Mouse (Mus musculus) forebrain, embryonic 10.5 days (tissue): ENCODE measurements at regions not wholly inside any gene's neighbourhood (a gene's known extent, or its start where the extent isn't known, plus 50 kb on each side); places are given as distances from the start of the nearest gene placed in this dataset.

Experiments
- DNase-seq: peaks from one replicate; pipeline ENCODE4 v3.0.0-alpha.2; 2017; ENCODE audit warnings: low spot score; ENCODE audit errors: extremely low spot score
- H3K27ac ChIP-seq: fragments of 300-500 bp; sonication (generic); 2 replicates; pipeline ENCODE4 v1.5.1; 2016; ENCODE audit warnings: mild to moderate bottlenecking
- H3K27me3 ChIP-seq: fragments of 300-500 bp; sonication (generic); 2 replicates; pipeline ENCODE4 v1.6.1; 2016; ENCODE audit warnings: mild to moderate bottlenecking; ENCODE audit not compliant: poor library complexity, severe bottlenecking
- H3K36me3 ChIP-seq: fragments of 300-500 bp; sonication (generic); replicated peaks from 2 replicates; pipeline ENCODE4 v1.6.1; 2016; ENCODE audit warnings: mild to moderate bottlenecking, moderate library complexity
- H3K4me1 ChIP-seq: fragments of 300-500 bp; sonication (generic); 2 replicates; pipeline ENCODE4 v1.6.1; 2016
- H3K4me3 ChIP-seq: fragments of 300-500 bp; sonication (generic); 2 replicates; pipeline ENCODE4 v1.5.1; 2016; ENCODE audit warnings: mild to moderate bottlenecking, moderate library complexity
- H3K9me3 ChIP-seq: fragments of 300-500 bp; sonication (generic); 2 replicates; pipeline ENCODE4 v1.6.1; 2016; ENCODE audit warnings: mild to moderate bottlenecking, moderate library complexity
- WGBS: fragments of 180-500 bp; shearing (Covaris S2); methylation state at CpG from one replicate; pipeline ENCODE4 v1.1.7; 2016; 5-methylcytosine and 5-hydroxymethylcytosine counted together

DNA sequence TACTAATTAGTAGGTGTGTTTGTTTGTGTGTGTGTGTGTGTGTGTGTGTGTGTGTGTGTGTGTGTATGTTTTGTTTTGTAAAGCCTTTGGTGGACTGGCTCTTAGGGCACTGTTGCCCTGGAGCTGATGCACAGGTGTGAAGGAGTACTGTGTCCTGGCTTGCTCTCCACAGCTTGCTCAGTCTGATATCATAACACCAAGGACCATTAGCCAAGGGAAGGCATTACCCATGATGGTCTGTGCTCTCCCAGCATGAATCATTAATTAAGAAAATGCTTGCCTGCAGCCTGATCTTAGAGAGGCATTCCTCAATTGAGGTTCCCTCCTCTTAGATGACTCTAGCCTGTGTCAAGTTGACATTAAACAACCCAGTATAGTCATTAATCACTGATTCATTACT lies 54.7 kb downstream of the Spry2 start:
- Histone ChIP-seq H3K27me3 (no peaks in the 10 kb centered on the region), H3K4me1 (no peaks in the 10 kb centered on the region), H3K4me3 (no peak overlapping the region), H3K36me3 (no peaks in the 10 kb centered on the region), H3K9me3 (no peaks in the 10 kb centered on the region), H3K27ac (no peak overlapping the region)
- DNase-seq: no peak

GRCm38 (mm10) chr14:105837533-105837932 lies 59.1 kb downstream of the Spry2 start:
- no peak overlapping the region for H3K4me3 ChIP-seq
- H3K36me3 ChIP-seq: no peaks in the 10 kb centered on the region
- no peaks in the 10 kb centered on the region for H3K9me3 ChIP-seq
- no peaks in the 10 kb centered on the region for H3K4me1 ChIP-seq
- no peak for DNase-seq
- H3K27ac ChIP-seq: no peak overlapping the region
- 88% methylated on average over 3 of the region's 3 CpGs for WGBS
- no peaks in the 10 kb centered on the region for H3K27me3 ChIP-seq

GRCm38 (mm10) chr14:105830701-105831100 lies 65.9 kb downstream of the Spry2 start:
- 96% methylated on average over 12 of the region's 12 CpGs for WGBS
- Histone ChIP-seq H3K36me3 (no peaks in the 10 kb centered on the region), H3K27ac (no peak overlapping the region), H3K27me3 (no peaks in the 10 kb centered on the region; the same call in 1 of the 2 replicates), H3K4me3 (no peak overlapping the region), H3K4me1 (no peaks in the 10 kb centered on the region), H3K9me3 (no peaks in the 10 kb centered on the region)
- DNase-seq: no peak

DNA sequence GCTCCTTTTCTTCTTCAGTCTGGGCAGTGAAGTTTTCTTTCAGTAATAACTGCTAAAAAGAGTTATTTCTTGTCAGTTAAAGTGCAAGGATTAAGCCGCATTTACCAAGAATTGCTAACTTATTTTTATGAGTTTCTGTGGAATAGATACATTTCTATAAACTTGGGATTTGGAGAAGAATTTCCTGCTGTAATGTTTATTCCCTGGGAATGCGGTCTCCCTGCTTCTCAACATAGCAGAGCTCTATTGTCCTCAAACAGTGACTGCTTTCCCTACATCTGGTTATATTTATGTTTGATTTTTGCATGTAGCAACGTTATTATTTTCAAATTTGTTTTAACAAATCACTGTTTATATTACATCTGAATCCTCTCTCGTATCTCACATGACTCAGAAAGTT lies 66.3 kb downstream of the Spry2 start:
- H3K4me3 ChIP-seq: no peak overlapping the region
- H3K4me1 ChIP-seq: no peaks in the 10 kb centered on the region
- no peaks in the 10 kb centered on the region for H3K36me3 ChIP-seq
- 83% methylated on average over 4 of the region's 4 CpGs for WGBS
- H3K9me3 ChIP-seq: no peaks in the 10 kb centered on the region
- no peaks in the 10 kb centered on the region; the same call in 1 of the 2 replicates for H3K27me3 ChIP-seq
- DNase-seq: no peak
- H3K27ac ChIP-seq: no peak overlapping the region

DNA sequence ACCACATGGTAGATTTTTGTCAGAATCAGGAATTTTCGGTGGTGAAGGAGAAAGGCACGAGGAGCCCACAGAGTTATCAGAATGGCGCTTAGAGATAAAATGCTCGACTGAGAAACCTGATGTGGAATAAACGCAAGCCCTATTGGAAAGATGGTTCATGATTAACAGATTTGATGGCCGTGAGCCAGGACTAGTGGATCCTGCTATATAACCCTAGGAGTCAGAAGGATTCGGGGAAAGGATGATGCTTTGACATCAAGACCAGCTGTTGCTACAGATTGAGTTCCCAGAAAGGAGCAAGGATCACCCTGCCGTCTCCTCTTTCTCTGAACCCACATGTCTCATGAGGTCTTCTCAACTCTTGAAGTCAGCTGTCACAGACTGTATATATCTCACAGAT lies 73.5 kb downstream of the Spry2 start:
- Histone ChIP-seq H3K4me1 (no peaks in the 10 kb centered on the region), H3K27me3 (peaks cover 4% of the 10 kb centered on the region; the same call in 1 of the 2 replicates), H3K27ac (no peak overlapping the region), H3K9me3 (peaks cover 4% of the 10 kb centered on the region; the same call in 1 of the 2 replicates), H3K4me3 (no peak overlapping the region), H3K36me3 (no peaks in the 10 kb centered on the region)
- no peak for DNase-seq
- WGBS: 87% methylated on average over 8 of the region's 8 CpGs

DNA sequence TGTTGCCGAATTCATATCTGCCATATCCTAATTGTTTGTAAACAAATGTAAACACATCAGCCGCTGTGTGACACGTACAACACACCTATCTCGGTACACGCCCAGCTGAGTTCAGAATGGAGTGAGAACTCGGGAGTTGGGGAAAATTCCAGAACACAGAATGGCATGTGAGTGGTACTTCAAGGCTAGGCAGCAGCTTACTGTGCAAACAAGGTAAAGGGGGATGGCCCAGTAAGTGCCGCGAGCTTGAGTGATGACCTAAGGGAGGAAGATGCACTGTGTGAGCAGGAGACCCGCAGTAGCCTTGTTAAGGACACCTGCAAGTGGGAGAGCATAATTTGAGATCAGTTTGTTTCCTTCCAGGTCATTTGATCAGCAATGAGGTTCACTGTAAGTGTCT lies 74.0 kb downstream of the Spry2 start:
- peaks cover 9% of the 10 kb centered on the region; the same call in 1 of the 2 replicates for H3K27me3 ChIP-seq
- 91% methylated on average over 9 of the region's 9 CpGs for WGBS
- DNase-seq: no peak

GRCm38 (mm10) chr14:105819534-105819933 lies 77.1 kb downstream of the Spry2 start:
- 93% methylated on average over 2 of the region's 2 CpGs for WGBS
- H3K36me3 ChIP-seq: no peaks in the 10 kb centered on the region
- H3K4me1 ChIP-seq: peaks cover 17% of the 10 kb centered on the region
- no peak overlapping the region for H3K27ac ChIP-seq
- no peak overlapping the region for H3K4me3 ChIP-seq
- H3K9me3 ChIP-seq: peaks cover 4% of the 10 kb centered on the region; the same call in 1 of the 2 replicates
- H3K27me3 ChIP-seq: peaks cover 13% of the 10 kb centered on the region; the same call in 1 of the 2 replicates
- no peak for DNase-seq

More for the DNA sequence above, 74.0 kb downstream of the Spry2 start:
- no peak overlapping the region for H3K27ac ChIP-seq
- peaks cover 4% of the 10 kb centered on the region; the same call in 1 of the 2 replicates for H3K9me3 ChIP-seq
- H3K36me3 ChIP-seq: no peaks in the 10 kb centered on the region
- H3K4me1 ChIP-seq: no peaks in the 10 kb centered on the region
- H3K4me3 ChIP-seq: no peak overlapping the region

DNA sequence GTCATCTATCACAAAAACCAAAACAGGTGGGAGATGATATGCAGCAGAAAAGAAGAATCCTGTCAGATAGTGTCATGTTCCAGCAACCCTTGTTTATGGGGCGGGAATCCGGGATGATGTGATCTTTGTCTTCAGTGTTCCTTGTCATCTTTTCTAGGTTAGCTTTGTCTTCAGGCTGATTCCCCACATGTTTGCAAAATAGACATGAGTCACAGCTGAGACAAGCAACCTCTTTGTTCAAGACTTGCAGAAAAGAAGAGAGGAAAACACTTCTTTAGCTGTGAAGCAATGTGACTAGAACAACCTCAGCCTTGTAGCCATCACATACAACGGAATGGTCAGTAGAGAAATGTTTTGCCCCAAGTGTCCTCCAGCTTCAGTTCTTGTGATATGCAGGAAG lies 77.8 kb downstream of the Spry2 start:
- WGBS: 92% methylated on average over 3 of the region's 3 CpGs
- Histone ChIP-seq H3K27ac (no peak overlapping the region), H3K4me1 (peaks cover 17% of the 10 kb centered on the region), H3K4me3 (no peak overlapping the region), H3K27me3 (peaks cover 17% of the 10 kb centered on the region), H3K9me3 (peaks cover 4% of the 10 kb centered on the region; the same call in 1 of the 2 replicates), H3K36me3 (no peaks in the 10 kb centered on the region)
- DNase-seq: no peak

GRCm38 (mm10) chr14:105817481-105817880 lies 79.1 kb downstream of the Spry2 start:
- no peak for DNase-seq
- Histone ChIP-seq H3K4me1 (peaks cover 17% of the 10 kb centered on the region), H3K4me3 (no peak overlapping the region), H3K9me3 (peaks cover 4% of the 10 kb centered on the region; the same call in 1 of the 2 replicates), H3K27ac (no peak overlapping the region), H3K36me3 (no peaks in the 10 kb centered on the region), H3K27me3 (peaks cover 25% of the 10 kb centered on the region)
- WGBS: 94% methylated on average over 6 of the region's 6 CpGs

GRCm38 (mm10) chr14:105815827-105816226 lies 80.8 kb downstream of the Spry2 start:
- Histone ChIP-seq H3K27ac (peak overlapping the region; percentile 69; the same call in 1 of the 2 replicates), H3K4me3 (peak overlapping the region; percentile 43), H3K27me3 (peaks cover 25% of the 10 kb centered on the region), H3K36me3 (no peaks in the 10 kb centered on the region), H3K4me1 (peaks cover 17% of the 10 kb centered on the region), H3K9me3 (peaks cover 4% of the 10 kb centered on the region; the same call in 1 of the 2 replicates)
- peak; percentile 18 for DNase-seq
- WGBS: 14% methylated on average over 6 of the region's 6 CpGs

DNA sequence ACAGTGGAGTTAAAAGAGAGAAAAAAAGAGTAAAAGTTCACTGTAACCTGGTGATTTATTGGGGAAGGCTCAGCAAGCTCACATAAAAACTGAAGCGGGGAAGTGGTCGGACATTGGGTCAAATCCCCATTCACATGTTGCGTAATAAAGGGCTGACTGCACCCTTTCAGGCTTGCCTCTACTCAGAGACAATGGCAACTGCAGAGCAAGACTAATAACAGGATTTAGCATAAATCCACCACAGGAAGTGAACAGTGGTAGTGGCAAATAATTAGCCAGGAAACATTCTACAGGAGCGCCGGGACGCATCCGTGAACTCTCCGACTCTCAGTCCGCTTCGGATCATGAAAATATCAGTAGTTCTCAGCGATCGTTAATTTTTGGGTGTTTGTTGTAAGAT lies 81.3 kb downstream of the Spry2 start:
- DNase-seq: peak; percentile 32
- Histone ChIP-seq H3K36me3 (no peaks in the 10 kb centered on the region), H3K9me3 (peaks cover 4% of the 10 kb centered on the region; the same call in 1 of the 2 replicates), H3K4me1 (peaks cover 17% of the 10 kb centered on the region), H3K27ac (peak overlapping the region; percentile 69), H3K27me3 (peaks cover 25% of the 10 kb centered on the region), H3K4me3 (peak overlapping the region; percentile 43)
- 25% methylated on average over 12 of the region's 12 CpGs for WGBS

DNA sequence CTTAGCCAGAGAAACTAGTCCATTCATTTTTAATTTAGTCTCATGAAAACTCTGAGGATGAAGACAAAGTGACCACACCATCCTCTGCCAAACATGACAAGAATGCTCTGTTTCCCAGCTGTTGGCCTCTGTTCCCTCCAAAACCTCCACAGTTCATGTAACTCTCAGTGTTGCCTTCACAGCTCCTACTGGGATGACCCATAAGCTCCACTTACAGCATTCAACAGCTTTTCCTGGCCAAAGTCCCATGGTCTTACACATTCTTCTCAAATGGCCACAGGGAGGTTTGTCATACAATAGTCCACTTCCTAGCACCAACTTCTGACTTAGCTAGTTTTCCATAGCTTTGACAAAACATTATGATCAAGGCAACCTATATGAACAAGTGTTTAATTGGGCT lies 83.0 kb downstream of the Spry2 start:
- no peak overlapping the region for H3K27ac ChIP-seq
- no peak for DNase-seq
- H3K4me3 ChIP-seq: no peak overlapping the region
- H3K9me3 ChIP-seq: no peaks in the 10 kb centered on the region
- H3K36me3 ChIP-seq: no peaks in the 10 kb centered on the region
- H3K27me3 ChIP-seq: peaks cover 25% of the 10 kb centered on the region
- peaks cover 17% of the 10 kb centered on the region for H3K4me1 ChIP-seq

GRCm38 (mm10) chr14:105813097-105813496 lies 83.5 kb downstream of the Spry2 start:
- WGBS: 91% methylated on average over 6 of the region's 6 CpGs
- Histone ChIP-seq H3K36me3 (no peaks in the 10 kb centered on the region), H3K4me1 (peaks cover 17% of the 10 kb centered on the region), H3K27ac (no peak overlapping the region), H3K9me3 (no peaks in the 10 kb centered on the region), H3K4me3 (no peak overlapping the region), H3K27me3 (peaks cover 21% of the 10 kb centered on the region)
- no peak for DNase-seq

DNA sequence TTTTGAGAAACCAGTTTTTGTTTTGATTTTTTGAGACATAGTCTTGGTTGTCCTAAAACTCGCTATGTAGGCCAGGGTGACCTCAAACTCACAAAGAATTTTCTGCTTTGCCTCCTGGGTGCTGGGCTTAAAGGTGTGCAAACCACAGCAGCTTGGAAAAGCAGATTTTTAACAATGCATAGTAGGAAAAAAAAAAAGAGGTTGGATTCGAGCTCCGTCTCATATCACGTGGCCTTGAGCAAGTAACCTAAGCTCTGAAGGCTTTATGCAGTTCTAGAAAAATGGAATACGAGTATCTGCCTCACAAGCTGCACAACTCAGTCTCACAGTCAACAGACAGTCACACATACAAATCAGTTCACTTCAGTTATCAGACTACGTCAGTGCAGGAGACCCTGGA lies 90.9 kb downstream of the Spry2 start:
- Histone ChIP-seq H3K4me1 (peaks cover 16% of the 10 kb centered on the region), H3K9me3 (no peaks in the 10 kb centered on the region), H3K27ac (no peak overlapping the region), H3K4me3 (no peak overlapping the region), H3K27me3 (peaks cover 12% of the 10 kb centered on the region; the same call in 1 of the 2 replicates), H3K36me3 (no peaks in the 10 kb centered on the region)
- DNase-seq: no peak
- 80% methylated on average over 6 of the region's 6 CpGs for WGBS
